Mouse (Mus musculus) cerebellum, adult (tissue): Measurements from ENCODE around the gene Tead2.

ENCODE experiments used
- ATAC-seq: cut with Nextera tagmentation; 2 replicates; pipeline ENCODE4 v1.9.2; 2017; ENCODE audit warnings: mild to moderate bottlenecking, moderate library complexity, mixed read lengths; ENCODE audit not compliant: insufficient number of reproducible peaks, low FRiP score, low TSS enrichment

Tead2 gene

DNA sequence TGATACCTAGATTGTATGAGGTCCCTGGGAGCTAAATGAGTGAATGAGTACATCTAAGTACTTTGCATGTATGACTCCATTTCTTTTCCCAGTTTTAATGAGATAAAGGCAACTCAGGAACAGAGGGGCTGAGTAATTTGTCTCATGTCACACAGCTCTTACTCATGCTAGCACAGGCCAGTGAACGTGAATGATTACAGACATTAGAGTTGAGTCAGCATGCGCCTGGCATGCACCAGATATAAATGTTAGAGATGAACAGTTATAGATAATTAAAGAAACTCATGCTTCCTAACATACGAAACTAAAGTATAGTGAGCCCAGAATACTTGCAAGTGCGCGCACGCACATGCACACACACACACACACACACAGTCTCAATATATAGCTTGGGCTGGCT, 25.4 kb upstream of the Tead2 start:
- no peak for ATAC-seq

DNA sequence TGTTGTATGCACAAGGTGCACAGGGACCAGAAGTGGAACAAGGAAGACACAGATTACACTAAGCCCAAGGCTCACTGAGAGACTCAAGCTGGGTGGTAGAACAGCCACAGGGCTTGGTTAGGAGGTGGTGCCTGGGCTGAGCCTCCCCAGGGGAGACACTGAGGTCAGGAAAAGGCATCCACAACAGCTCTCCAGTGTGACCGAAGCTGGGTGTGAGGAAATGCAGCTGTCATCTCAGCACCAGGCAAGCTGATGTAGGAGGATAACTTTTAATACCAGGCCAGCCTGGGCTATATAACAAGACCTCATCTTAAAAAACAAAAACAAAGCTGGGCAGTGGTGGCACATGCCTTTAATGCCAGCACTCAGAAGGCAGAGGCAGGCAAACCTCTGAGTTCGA, 24.4 kb upstream of the Tead2 start:
- no peak for ATAC-seq

DNA sequence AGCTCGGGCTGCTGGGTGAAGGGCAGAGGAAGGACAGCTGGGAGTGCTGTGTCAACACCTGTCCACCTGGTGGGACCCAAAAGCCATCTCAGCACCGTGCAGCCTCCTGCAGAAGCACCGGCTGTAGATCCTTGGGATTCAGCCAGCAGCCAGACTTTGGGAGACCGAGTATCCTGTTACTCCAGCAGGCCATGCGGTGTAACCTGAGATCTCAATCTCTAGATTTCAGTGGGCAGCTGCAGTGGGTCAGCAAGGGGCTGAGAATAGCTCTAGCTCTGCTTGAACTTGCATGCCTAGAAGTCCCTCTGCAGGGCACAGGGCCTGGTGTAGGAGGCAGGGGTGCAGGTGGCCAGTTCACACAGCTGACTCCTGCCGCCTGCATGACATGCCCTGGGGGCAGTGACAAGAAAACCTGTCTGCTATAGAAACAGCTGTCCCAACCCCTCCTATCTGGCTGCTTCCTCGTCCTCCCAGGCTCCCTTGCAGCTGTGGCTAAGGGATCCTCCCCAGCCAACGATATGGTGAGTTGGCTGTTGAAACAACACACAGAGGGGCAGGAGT, 23.7 kb upstream of the Tead2 start:
- peak; percentile 37; the same call in 1 of the 2 replicates for ATAC-seq

DNA sequence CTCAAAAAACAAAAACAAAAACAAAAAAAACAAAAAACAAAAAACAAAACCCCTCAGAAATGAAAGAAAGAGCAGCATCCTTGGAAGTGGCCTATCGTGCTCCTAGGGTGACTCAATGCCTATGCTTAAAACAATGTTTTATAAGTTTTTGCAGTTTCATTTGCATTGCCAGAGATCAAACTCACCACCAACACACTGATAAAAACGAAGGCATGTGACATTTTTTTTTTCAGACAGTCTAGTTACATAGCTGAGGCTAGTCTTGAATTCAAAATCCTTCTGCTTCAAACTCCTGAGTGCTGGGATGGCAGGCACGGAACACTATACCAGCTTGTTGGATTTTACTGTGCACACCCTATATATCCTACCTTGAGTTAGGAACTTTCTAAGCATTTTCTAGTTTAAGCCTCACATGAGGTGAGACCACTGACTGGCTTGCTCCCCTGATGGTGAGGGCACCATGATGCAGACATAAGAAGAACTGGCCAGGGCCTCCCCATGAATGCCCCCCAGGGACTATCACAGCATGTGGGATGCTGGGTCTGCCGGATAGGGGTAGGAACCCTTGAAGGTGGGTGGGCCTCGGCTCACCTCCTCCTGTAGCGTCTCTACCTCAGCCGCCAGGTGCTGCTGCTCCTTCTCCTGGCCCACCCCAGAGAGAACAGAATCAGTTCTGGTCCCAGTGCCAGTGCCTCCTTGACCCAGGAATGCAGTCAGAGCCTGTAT, 22.8 kb upstream of the Tead2 start:
- ATAC-seq, result no peak

DNA sequence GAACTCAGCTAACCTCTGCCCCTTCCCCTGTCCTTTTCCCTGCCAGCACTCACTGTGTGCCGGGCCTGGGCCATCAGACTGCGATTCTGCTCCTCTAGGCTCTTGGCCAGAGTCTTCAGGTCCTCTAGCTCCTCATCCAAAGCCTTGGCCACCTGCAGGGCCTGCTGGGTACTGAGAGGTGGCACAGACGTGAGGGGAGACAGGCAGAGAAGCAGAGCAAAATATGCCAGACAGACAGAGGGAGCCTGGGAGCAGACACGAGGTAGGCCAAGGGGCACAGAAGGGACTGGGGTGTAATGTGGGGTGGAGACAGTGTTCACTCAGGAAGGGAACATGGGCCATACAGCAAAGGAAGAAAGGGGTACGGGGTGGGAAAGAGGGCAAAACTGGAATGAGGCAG, 22.1 kb upstream of the Tead2 start:
- ATAC-seq, result no peak

DNA sequence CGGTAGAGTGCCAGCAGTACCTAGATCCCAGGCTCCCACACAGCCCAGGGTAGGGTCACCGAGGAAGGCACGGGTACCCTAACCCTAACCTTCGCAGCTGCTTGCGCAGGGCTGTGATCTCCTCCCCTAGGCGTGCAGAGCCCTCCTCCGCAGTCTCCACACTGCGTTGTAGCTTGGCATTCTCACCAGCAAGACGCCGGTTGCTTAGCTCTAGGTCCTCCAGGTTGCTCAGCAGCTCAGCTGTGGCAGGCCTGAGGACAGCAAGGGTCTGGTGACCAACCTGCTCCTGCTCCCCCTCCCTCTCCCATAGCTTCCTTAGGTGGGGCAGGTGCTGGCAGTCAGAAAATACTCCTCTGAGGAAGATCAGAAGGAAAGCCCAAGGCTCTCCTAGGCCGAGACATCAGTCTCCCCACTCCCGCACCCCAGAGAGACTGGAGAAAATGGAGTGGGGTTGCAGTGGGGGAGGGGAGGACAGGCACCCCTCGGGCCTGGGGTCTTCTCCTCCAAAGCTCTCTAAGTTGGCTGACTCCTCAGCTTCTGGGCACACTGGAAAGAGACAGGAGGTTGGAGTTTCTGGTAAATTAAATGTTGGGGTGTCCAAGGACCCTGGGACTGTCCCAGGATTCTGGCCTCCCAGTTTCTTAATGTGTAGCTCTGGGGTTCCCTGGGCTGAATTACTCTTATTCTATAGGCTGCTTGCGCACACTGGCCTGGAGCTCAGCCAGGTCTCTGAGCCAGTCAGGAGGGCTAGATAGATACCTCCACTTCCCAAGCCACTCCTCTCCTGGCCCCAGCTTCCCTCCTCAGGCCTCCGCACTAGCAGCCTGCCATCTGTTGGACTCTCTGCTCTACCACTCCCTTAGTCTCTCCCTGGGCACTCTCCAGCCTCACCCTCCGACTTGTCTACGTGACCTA, 21.4 kb upstream of the Tead2 start:
- peak; percentile 34; the same call in 1 of the 2 replicates for ATAC-seq

DNA sequence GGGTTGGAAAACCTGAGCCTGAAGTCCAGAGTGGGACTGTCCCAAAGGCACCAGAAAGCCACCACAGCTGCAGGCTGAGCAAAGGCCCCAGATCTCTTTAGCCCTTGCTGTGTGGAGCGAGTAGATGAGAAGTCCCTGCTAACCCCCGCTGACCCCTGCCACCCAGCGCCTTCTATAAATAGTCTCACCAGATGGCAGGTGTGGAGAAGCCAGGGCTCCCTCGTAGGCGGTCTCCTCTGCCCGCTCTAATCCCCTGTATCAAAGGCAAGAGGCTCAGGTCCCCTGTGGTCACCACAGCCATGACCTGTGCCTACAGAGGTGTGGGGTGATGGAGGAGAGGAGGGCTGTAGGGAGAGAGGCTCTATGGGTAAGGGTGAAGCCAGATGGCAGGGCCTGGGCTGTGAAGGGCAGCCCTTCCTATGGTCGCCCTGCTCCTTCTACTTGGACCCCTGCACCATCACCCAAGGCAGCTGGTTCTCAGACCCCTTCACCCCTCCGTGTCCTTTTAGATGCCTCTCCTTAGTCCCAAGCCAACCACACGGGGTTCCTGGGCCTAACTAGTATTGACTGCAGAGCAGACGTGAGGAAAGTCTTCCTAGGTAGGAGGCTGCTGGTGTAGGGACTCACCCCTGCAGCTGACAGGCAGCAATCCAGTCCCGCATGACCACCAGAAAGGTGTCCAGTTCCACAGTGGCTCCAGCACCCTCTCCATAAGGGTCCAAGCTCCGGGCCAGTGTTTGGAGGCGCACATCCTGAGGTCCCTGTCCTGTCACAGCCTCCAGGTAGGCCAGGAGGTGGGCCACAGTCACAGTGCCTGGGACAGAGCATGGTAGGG, 20.0 kb upstream of the Tead2 start:
- no peak for ATAC-seq

DNA sequence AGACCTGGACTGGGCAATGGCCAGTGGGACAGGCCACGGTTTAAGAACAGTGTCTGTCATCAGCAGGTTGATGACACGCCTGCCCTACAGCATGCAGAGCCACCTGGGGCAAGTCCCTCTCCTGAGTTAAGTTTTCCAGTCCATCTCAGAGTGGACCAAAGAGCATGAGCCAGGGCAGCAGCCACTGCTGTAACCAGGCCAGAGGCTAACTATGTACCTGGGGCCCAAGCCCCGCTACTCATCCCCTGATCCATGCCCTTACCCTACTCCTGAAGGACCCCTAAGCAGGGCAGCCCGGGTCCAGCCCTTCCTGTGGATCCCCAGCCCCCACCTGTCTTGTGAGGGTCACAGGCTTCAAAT, 19.4 kb upstream of the Tead2 start:
- no peak for ATAC-seq

DNA sequence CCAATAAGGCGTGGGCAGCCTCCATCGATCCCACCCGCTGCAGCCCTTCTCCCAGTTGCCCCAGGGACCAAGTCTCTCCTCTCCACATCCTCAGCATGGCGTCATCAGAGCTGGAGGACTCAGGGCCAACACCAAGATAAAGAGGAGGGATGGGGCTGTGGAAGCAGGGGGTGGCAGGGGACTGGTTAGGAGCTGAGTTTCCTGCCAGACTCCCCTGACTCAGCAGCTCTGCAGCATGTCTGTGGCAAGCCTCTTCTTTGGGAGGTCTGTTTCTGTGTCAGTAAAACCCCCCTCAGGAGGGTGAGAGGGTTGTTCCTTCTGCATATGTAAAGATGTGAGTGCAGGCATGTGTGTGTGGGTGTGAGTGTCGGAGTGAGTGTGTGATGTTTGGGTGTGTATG, 18.6 kb upstream of the Tead2 start:
- ATAC-seq, result no peak

DNA sequence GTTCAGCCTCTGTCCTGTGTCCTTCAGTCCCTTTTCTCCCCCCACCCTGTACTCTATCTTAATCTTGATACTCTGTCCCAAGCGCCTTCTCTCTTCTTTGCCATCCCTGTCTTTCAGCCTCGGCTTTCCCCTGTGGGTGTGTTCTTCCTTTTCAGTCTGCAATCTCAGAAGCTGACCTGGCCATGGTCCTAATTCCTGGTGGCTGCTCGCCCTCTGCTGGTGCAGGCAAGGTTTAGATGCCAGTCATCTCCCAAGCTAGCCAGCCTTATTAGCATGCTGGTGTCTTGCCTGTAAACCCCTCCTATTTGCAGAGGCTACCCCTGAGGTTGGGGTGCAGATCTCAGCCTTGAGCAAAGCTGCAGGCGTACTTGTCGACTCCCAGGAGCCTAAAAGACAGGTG, 17.1 kb upstream of the Tead2 start:
- ATAC-seq, result peak; percentile 49; the same call in 1 of the 2 replicates

DNA sequence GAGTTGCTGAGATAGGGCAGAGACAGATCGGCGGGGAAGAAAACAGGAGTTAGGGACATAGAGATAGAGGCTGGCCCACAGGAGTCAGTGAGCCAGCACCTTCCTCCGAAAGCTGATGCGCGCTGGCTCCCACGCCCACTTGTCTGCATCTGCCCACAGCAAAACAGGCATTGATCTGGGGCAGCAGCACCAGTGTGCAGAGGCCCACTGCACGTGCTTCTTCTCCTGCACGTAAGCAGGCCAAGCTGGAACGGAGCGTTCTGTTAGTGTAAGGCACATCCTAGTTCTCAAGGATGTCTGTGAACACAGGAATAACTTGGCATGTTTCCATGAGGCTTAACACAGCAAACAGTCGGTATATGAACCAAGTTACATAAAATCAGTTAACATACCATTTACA, 16.6 kb upstream of the Tead2 start:
- no peak for ATAC-seq

DNA sequence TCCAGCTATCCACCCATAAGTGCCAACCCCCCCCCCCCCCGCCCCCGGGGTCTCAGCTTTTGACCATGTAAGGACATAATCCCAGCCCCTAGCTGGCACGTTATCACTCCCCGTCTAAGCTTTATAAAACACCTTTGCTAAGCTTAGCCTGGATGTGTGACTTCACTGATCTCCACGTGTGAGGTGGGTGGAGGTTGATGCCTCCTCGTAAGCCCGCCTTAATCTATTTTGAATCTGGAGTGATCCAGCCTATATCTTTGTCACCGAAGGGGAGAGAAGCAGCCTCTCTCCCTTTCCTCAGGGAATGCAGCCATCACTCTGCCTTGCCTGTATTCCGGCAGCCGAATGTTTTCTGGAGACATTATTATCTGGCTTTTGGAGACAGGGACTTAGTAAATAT, 12.9 kb upstream of the Tead2 start:
- no peak for ATAC-seq

DNA sequence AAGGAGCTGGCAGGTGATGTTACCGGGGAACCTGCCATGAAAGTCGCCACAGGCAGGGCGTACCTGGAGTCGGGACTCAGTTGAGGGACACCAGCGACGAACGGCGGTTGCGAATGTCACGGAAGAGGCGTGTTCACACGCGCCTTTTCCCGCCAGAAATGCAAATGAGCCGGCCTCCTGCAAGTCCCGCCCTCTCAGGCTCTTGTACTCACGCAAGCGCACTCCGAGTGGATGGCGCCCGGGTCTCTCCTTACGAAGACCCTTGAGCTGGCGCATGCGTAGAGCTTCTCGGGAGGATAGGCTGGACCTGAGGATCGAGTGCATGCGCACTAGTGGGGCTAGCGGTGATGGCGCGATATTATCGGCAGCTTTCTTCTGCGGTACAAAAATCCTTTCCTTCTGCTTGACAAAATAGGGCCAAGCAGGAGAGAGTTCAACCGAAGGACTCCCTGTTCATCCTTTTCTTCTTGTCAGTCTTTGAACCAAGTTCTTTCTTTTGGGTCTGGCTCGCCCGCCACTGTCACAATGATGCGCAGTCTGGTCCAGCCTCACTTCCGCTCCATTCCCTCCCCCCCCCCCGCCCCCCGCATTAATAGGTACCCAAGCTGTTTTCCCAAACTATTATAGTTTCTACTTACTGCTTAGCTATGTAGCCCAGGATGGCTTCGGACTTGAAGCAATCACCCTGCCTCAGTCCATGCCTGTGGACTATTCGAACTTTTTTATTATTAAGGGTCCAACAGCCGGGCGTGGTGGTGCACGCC, 11.0 kb upstream of the Tead2 start, which contains the start of gene Ccdc155:
TSS of gene Ccdc155 (minus strand) at position 513 of the 764 bp plus-strand sequence.
- peak; percentile 93 for ATAC-seq

DNA sequence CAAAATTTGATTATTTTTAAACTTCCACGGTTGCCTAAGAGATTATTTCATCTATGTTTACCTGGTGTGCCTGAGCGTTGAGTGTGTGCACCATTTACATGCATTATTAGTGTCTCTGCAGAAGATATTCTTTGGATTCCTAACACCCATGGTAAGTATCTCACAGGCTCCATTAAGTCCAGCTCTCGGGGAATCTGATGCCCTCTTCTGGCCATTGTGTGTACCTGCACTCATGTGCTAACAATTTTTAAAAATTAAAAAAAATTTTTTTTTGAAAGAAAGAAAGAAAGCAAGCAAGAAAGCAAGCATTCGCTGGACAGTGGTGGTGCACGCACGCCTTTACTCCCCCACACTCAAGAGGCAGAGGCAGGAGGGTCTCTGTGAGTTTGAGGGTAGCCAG, 7.3 kb upstream of the Tead2 start:
- ATAC-seq, result no peak

DNA sequence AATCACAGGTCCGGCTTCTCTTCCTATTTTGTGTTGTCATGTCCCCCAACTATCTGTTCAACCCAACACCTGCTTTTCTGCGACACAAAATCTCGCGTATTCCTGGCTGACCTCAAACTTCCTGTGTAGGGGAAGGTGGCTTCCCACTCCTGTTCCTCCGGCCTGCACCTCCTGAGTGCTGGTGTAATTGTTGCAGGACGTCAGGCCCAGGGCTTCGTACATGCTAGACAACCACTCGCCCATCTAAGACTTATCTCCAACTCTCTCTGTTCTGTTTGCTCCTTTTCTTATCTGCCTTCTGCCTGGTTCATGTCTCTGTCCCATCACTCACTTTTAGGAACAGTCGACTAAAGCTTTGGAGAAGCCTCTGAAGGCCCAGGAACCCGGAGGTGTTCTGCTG, 4.5 kb upstream of the Tead2 start:
- no peak for ATAC-seq

DNA sequence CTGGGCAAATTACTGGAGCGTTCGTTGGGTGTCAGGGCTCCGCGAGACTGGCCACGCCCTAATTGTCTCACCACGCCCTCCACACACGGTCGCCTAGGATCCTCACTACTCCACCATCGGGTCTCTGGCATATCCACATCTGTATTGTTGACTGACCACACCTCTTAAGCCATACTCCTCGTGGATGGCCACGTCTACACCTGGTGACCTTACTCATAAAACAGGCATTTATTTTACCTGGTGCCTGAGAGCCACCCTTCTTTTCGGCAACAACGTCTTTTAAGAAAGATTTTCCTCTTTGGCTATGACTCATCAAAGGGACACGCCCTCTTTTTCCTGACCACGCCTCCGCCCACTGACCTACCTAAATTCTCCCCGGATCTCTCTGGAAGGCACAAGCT, 3.7 kb upstream of the Tead2 start, which contains the start of gene Dkkl1:
TSS of gene Dkkl1 (minus strand) at position 297 of the 401 bp plus-strand sequence.
- no peak for ATAC-seq

DNA sequence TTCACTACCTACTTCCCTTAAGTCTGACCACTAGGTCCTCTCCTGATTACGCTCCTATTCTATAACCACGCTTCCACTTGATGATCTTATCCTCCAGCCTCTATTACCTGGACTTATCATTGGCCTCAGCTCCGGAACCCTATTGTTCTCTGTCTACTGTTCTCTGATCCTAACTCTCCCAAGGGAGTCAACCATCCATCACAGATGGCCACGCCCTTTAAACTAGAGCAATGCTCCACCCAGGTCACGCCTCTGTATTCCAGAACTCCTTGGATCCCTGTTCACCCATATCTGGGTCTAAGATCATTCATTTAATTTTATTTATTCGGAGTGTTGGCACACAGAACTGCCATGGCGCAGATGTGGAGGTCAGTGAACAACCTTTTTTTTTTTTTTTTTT, 3.2 kb upstream of the Tead2 start:
- no peak for ATAC-seq

DNA sequence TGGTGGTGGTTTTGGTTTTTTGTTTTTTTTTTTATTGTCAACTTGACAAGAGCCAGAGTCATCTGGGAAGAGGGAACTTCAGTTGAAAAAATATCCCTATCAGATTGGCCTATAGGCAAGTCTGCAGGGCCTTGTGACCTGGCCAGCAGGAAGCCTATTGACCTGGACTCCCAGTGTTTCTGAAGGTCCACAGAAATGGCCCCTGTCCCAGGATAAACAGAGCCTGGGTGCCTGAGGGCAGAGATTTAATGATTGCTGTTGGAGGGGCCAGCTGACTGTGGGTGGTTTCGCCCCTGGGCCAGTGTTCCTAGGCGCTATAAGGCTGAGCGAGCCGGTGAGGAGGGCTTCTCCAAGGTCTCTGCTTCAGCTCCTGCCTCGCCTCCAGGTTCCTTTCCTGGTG, 1.8 kb upstream of the Tead2 start:
- no peak for ATAC-seq

DNA sequence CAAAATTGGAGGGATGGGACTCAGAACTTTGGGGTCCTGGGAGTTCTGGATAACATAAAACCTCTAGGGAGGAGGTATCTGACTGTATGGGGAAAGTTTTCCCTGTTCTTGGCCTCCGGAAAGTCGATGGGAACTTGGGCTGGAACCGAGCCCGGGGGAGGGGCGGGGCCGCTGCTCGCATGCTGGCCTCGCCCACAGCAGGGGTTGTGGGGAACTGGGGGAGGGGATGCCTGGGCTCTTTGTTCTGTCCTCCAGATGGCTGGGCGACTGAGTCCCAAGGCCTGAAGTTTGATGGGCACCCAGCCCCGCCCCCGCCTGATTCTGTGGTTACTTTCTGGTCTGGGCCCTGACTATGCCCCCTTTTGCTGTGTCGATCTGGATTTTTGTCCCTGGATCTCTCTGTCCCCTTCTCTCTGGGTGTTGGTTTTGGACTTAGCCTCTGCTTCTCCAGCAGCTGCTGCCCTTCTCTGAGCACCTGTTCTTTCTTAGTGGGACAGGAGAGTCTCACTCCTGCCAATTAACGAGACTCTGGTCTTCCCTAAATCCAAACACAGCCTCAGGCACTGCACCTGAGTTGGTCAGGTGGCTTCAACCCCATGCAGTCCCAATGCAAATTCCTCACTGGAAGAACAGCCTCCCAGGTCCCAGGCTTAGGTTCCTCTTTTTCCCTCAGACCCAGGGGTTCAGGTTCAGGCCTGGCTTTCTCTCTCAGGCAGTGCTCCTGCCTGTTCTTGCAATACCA, 1.1 kb downstream of the Tead2 start:
- ATAC-seq, result no peak
